Mouse (Mus musculus) neural tube, embryonic 13.5 days (tissue): Measurements from ENCODE around the gene Cstad. TPM values are rescaled to one million over a fixed set of nuclear protein-coding genes. Genes with fewer than 3 reads are reported as not detected.
A peak's percentile ranks its signal among the peaks of the same experiment; 100 is the strongest.

Source experiments
- ATAC-seq: fragments of 200-750 bp; cut with Nextera tagmentation; 2 replicates; pipeline ENCODE4 v1.8.0; 2017; ENCODE audit warnings: low read depth, mild to moderate bottlenecking, moderate TSS enrichment, moderate library complexity
- H3K27ac ChIP-seq: fragments of 300-500 bp; sonication (generic); replicated peaks from 2 replicates; pipeline ENCODE4 v1.5.1; 2015; ENCODE audit warnings: moderate library complexity, mild to moderate bottlenecking, inconsistent platforms
- H3K27me3 ChIP-seq: fragments of 300-500 bp; sonication (generic); 2 replicates; pipeline ENCODE4 v1.6.1; 2015; ENCODE audit warnings: mild to moderate bottlenecking, inconsistent platforms
- H3K36me3 ChIP-seq: fragments of 300-500 bp; sonication (generic); 2 replicates; pipeline ENCODE4 v1.6.1; 2015; ENCODE audit warnings: mild to moderate bottlenecking, inconsistent platforms
- H3K4me1 ChIP-seq: fragments of 300-500 bp; sonication (generic); replicated peaks from 2 replicates; pipeline ENCODE4 v1.6.1; 2015; ENCODE audit warnings: inconsistent platforms
- H3K4me2 ChIP-seq: fragments of 300-500 bp; sonication (generic); 2 replicates; pipeline ENCODE4 v1.6.1; 2015; ENCODE audit warnings: inconsistent platforms, mild to moderate bottlenecking, moderate library complexity
- H3K4me3 ChIP-seq: fragments of 300-500 bp; sonication (generic); 2 replicates; pipeline ENCODE4 v1.5.1; 2015; ENCODE audit warnings: mild to moderate bottlenecking, inconsistent platforms
- H3K9ac ChIP-seq: fragments of 300-500 bp; sonication (generic); 2 replicates; pipeline ENCODE4 v1.6.1; 2015; ENCODE audit warnings: moderate library complexity, mild to moderate bottlenecking, inconsistent platforms
- H3K9me3 ChIP-seq: fragments of 300-500 bp; sonication (generic); 2 replicates; pipeline ENCODE4 v1.6.1; 2016; ENCODE audit warnings: inconsistent platforms
- WGBS: fragments of 180-500 bp; shearing (Covaris S2); methylation state at CpG from one replicate; pipeline ENCODE4 v1.1.7; 2015; 5-methylcytosine and 5-hydroxymethylcytosine counted together
- polyA plus RNA-seq: library from polyadenylated mRNA; unstranded; fragments of >200 nt; fragmentation: Nextera tagmentation; extraction: Ambion mirVana; gene quantifications from 2 replicates; pipeline ENCODE4 v1.2.1, GENCODE M21; 2015

The Cstad gene
- polyA plus RNA-seq, 1 experiment from 2014 or later: 0.98 TPM

DNA sequence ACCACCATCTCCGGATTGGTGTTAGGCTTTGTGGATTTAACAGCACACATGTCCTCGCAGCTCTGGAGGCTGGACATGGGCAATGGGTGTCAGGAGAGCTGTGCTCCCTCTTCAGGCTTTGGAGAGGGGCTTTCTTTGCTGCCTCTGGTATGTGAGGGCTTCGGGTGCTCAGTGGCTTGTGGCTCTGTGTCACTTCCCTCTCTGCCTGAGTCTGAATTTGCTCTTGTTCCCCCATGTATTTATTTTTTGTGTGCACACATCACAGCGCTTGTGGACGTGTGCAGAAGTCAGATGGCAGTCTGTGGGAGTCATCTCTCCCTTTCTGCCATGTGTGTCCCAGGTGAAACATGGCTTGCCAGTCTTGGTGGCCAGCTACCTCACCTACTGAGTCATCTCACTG, 60.9 kb downstream of the Cstad start:
- Histone ChIP-seq H3K9me3 (no peaks in the 10 kb centered on the region), H3K4me1 (peaks cover 97% of the 10 kb centered on the region), H3K9ac (no peak overlapping the region), H3K27ac (peak overlapping the region; percentile 100; the same call in 1 of the 2 replicates), H3K4me2 (no peak overlapping the region), H3K36me3 (no peaks in the 10 kb centered on the region), H3K27me3 (no peaks in the 10 kb centered on the region), H3K4me3 (no peak overlapping the region)
- WGBS: 80% methylated on average over 5 of the region's 5 CpGs
- ATAC-seq: no peak

DNA sequence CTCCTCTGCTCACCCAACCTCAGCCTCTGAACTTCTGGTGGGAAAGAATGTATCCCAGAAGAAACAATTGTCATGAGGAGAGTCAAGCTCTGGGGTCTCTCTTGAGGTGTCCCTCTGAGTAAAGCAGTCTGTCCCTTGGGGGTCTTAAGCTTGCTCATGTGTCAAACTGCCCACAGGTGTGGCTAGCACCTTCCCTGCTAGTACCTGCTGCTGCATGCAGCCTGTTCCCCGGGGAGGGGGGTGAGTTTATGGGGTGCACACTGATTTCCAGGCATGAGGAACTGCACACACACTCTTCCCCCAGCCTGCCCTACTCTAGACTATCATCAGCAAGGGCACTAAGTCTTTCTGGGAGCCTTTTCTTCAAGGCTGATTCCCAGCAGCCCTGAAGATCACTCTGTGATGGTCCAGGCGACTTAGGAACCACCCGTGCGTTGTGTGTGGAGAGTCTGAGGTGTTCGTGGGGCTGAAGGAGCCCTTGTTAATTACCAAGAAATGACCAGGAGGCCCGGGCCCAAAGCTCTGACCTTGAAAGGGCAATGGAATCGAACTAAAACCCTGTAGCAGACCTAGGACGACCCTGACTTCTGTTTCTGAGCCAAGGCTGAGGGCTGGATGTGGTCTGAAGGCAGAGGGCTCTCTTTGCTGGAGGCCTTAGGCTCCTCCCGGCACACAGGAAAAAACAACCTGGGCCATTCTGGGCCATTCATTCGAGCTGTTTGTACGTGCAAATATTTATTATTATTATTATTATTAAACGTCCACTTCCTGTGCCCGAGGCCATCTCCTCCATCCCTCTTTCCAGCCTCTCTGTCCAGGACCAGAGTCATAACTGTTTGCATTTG, 62.1 kb downstream of the Cstad start:
- Histone ChIP-seq H3K4me1 (peaks cover 97% of the 10 kb centered on the region), H3K9me3 (no peaks in the 10 kb centered on the region), H3K9ac (peak overlapping the region; percentile 65), H3K4me3 (no peak overlapping the region), H3K27me3 (no peaks in the 10 kb centered on the region), H3K4me2 (peak overlapping the region; percentile 59), H3K27ac (peak overlapping the region; percentile 100), H3K36me3 (no peaks in the 10 kb centered on the region)
- 48% methylated on average over 13 of the region's 13 CpGs for WGBS
- ATAC-seq: no peak

- Histone ChIP-seq H3K27me3 (no peaks in the 10 kb centered on the region), H3K27ac (peak overlapping the region; percentile 100), H3K4me1 (peaks cover 91% of the 10 kb centered on the region), H3K4me2 (peak overlapping the region; percentile 59), H3K9ac (peak overlapping the region; percentile 65), H3K9me3 (no peaks in the 10 kb centered on the region), H3K36me3 (no peaks in the 10 kb centered on the region), H3K4me3 (peak overlapping the region; percentile 30)
- peak; percentile 47 for ATAC-seq
- WGBS: under 1% methylated on average over 42 of the region's 42 CpGs
Observed at GRCm38 (mm10) chr2:30657674-30658479, 63.0 kb downstream of the Cstad start.

GRCm38 (mm10) chr2:30658480-30658843, 63.6 kb downstream of the Cstad start:
- peak overlapping the region; percentile 30 for H3K4me3 ChIP-seq
- peaks cover 85% of the 10 kb centered on the region for H3K4me1 ChIP-seq
- H3K27ac ChIP-seq: peak overlapping the region; percentile 100
- no peaks in the 10 kb centered on the region for H3K36me3 ChIP-seq
- H3K27me3 ChIP-seq: no peaks in the 10 kb centered on the region
- peak overlapping the region; percentile 59 for H3K4me2 ChIP-seq
- H3K9me3 ChIP-seq: no peaks in the 10 kb centered on the region
- H3K9ac ChIP-seq: peak overlapping the region; percentile 73
- peak; percentile 78 for ATAC-seq
- WGBS: 0% methylated on average over 40 of the region's 45 CpGs

Other genes starting within 250 kb of the Cstad start
- gene Sh3glb2, start 235.7 kb upstream of the Cstad start, polyA plus RNA-seq: 131 and 147 TPM in 2 replicates
- gene Miga2, start 230.8 kb upstream of the Cstad start, polyA plus RNA-seq: 26.0 and 26.3 TPM in 2 replicates
- 51.4 and 52.0 TPM in 2 replicates for gene Dolpp1, start 202.8 kb upstream of the Cstad start, polyA plus RNA-seq
- gene Crat, start 179.2 kb upstream of the Cstad start, polyA plus RNA-seq: 22.2 and 23.0 TPM in 2 replicates
- gene Ptpa, start 179.0 kb upstream of the Cstad start, polyA plus RNA-seq: 124 and 126 TPM in 2 replicates
- gene Ier5l, start 120.8 kb upstream of the Cstad start, polyA plus RNA-seq: 2.1 and 3.1 TPM in 2 replicates
- 0.91 and 1.3 TPM in 2 replicates for gene 1700001O22Rik, start 208.6 kb downstream of the Cstad start, polyA plus RNA-seq
- gene Ntmt1, start 212.8 kb downstream of the Cstad start, polyA plus RNA-seq: 101 and 107 TPM in 2 replicates
- gene Asb6, start 235.3 kb downstream of the Cstad start, polyA plus RNA-seq: 38.2 and 39.8 TPM in 2 replicates
- gene Prrx2, start 239.9 kb downstream of the Cstad start, polyA plus RNA-seq: 1.7 and 4.9 TPM in 2 replicates